Mouse (Mus musculus) neural tube, embryonic 15.5 days (tissue): ENCODE results near the gene Fstl3. TPM values are rescaled to one million over a fixed set of nuclear protein-coding genes. Genes with fewer than 3 reads are reported as not detected.

Source experiments
- ATAC-seq: fragments of 200-750 bp; cut with Nextera tagmentation; 2 replicates; pipeline ENCODE4 v1.8.0; 2017; ENCODE audit warnings: mild to moderate bottlenecking, moderate TSS enrichment, moderate library complexity; ENCODE audit not compliant: low FRiP score
- H3K27ac ChIP-seq: fragments of 300-500 bp; sonication (generic); replicated peaks from 2 replicates; pipeline ENCODE4 v1.5.1; 2015; ENCODE audit warnings: mild to moderate bottlenecking, inconsistent platforms
- H3K27me3 ChIP-seq: fragments of 300-500 bp; sonication (generic); replicated peaks from 2 replicates; pipeline ENCODE4 v1.6.1; 2015; ENCODE audit warnings: inconsistent platforms
- H3K36me3 ChIP-seq: fragments of 300-500 bp; sonication (generic); 2 replicates; pipeline ENCODE4 v1.6.1; 2015; ENCODE audit warnings: inconsistent platforms
- H3K4me1 ChIP-seq: fragments of 300-500 bp; sonication (generic); 2 replicates; pipeline ENCODE4 v1.6.1; 2015; ENCODE audit warnings: inconsistent platforms
- H3K4me2 ChIP-seq: fragments of 300-500 bp; sonication (generic); 2 replicates; pipeline ENCODE4 v1.6.1; 2015; ENCODE audit warnings: inconsistent platforms, mild to moderate bottlenecking, moderate library complexity
- H3K4me3 ChIP-seq: fragments of 300-500 bp; sonication (generic); replicated peaks from 2 replicates; pipeline ENCODE4 v1.5.1; 2015; ENCODE audit warnings: mild to moderate bottlenecking, inconsistent platforms
- H3K9ac ChIP-seq: fragments of 300-500 bp; sonication (generic); replicated peaks from 2 replicates; pipeline ENCODE4 v1.6.1; 2015; ENCODE audit warnings: mild to moderate bottlenecking, inconsistent platforms
- H3K9me3 ChIP-seq: fragments of 300-500 bp; sonication (generic); replicated peaks from 2 replicates; pipeline ENCODE4 v1.6.1; 2016; ENCODE audit warnings: inconsistent platforms
- WGBS: fragments of 180-500 bp; shearing (Covaris S2); methylation state at CpG from one replicate; pipeline ENCODE4 v1.1.7; 2015; ENCODE audit warnings: mixed read lengths; 5-methylcytosine and 5-hydroxymethylcytosine counted together
- polyA plus RNA-seq: library from polyadenylated mRNA; unstranded; fragments of >200 nt; fragmentation: Nextera tagmentation; extraction: Ambion mirVana; gene quantifications from 2 replicates; pipeline ENCODE4 v1.2.1, GENCODE M21; 2015

Gene Fstl3
- polyA plus RNA-seq, 1 experiment from 2014 or later, result 2.6 TPM

- no peaks in the 10 kb centered on the region for H3K27me3 ChIP-seq
- H3K4me1 ChIP-seq, result peaks cover 41% of the 10 kb centered on the region
- H3K36me3 ChIP-seq, result no peaks in the 10 kb centered on the region
- no peak overlapping the region for H3K4me3 ChIP-seq
- 89% methylated on average over 5 of the region's 5 CpGs for WGBS
- no peak for ATAC-seq
- no peaks in the 10 kb centered on the region for H3K9me3 ChIP-seq
- H3K9ac ChIP-seq, result peak overlapping the region; percentile 77; the same call in 1 of the 2 replicates
- H3K27ac ChIP-seq, result no peak overlapping the region; the same call in 1 of the 2 replicates
- H3K4me2 ChIP-seq, result peak overlapping the region; percentile 90
Observed at GRCm38 (mm10) chr10:79792339-79793040, 15.4 kb downstream of the Fstl3 start.

DNA sequence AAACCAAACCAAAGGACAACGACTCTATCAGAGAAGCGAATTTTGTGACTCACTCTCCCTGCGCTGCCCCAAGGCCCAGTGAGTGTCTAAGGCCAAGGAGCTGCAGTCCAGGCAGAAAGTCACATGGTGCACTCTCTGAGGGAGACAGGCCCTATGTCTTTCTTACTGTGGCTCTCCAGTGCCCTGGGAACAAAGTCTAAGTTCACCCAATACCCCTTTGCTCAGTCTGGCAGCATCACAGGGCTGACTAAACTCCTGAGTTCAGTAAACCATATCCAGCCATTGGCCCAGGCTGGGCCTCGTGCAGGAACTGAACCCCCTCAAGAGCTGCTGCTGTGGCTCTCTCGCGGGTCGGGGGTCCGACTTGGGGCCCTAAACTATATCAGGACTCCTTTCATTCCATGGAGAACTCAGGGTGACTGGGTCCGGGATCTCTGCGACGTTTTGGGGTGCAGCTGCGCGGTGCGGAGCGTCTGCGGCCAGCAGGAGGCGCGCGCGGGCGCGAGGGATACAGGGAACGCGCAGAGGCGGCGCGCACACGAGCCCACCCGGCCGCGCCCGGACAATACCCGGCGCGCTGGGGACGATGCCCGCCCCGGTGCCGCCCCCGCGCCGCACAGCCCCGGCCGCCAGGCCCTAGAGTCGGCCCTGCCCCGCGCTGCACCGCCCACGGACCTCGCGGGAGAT lies 16.1 kb downstream of the Fstl3 start, which contains the start of gene Palm:
TSS of gene Palm (plus strand) at position 522 of the 687 bp plus-strand sequence.
- Histone ChIP-seq H3K27me3 (no peaks in the 10 kb centered on the region), H3K4me1 (peaks cover 48% of the 10 kb centered on the region), H3K36me3 (no peaks in the 10 kb centered on the region), H3K4me3 (peak within 1 kb of the TSS; percentile 70), H3K27ac (peak within 1 kb of the TSS; percentile 85), H3K4me2 (peak within 1 kb of the TSS; percentile 90), H3K9me3 (no peaks in the 10 kb centered on the region), H3K9ac (peak within 1 kb of the TSS; percentile 77)
- WGBS, result 8% methylated on average over 33 of the region's 51 CpGs
- ATAC-seq, result peak; percentile 69

- 2% methylated on average over 37 of the region's 38 CpGs for WGBS
- Histone ChIP-seq H3K4me1 (peaks cover 49% of the 10 kb centered on the region), H3K27ac (peak overlapping the region; percentile 85), H3K27me3 (no peaks in the 10 kb centered on the region), H3K4me2 (peak overlapping the region; percentile 90), H3K9me3 (no peaks in the 10 kb centered on the region), H3K36me3 (no peaks in the 10 kb centered on the region), H3K4me3 (peak overlapping the region; percentile 70), H3K9ac (peak overlapping the region; percentile 77)
- ATAC-seq, result peak; percentile 55
Observed at GRCm38 (mm10) chr10:79793738-79794490, 16.8 kb downstream of the Fstl3 start.

GRCm38 (mm10) chr10:79794491-79794931 lies 17.4 kb downstream of the Fstl3 start:
- Histone ChIP-seq H3K27me3 (no peaks in the 10 kb centered on the region), H3K36me3 (no peaks in the 10 kb centered on the region), H3K4me1 (peaks cover 49% of the 10 kb centered on the region), H3K4me2 (peak overlapping the region; percentile 90), H3K9me3 (no peaks in the 10 kb centered on the region), H3K4me3 (peak overlapping the region; percentile 70), H3K27ac (peak overlapping the region; percentile 85), H3K9ac (peak overlapping the region; percentile 77)
- WGBS, result 5% methylated on average over 10 of the region's 10 CpGs
- ATAC-seq, result peak; percentile 33; the same call in 1 of the 2 replicates

DNA sequence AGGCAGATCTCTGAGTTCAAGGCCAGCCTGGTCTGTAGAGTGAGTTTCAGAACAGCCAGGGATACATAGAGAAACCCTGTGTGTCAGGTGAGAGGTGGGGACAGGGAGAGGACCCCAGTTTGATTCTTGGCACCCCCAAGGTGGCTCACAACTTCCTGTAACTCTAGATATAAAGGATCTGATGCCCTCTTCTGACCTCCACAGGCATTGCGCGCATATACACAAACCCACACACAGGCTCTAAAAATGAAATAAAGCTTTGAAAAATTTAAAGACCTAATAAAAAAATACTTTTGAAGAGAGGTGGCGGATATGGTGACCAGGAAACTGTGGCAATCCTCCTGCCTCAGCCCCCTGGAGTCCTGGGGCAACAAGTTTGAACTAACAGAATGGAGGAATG lies 18.8 kb downstream of the Fstl3 start:
- no peak for ATAC-seq
- no peak overlapping the region for H3K9ac ChIP-seq
- H3K27ac ChIP-seq, result no peak overlapping the region
- H3K4me3 ChIP-seq, result no peak overlapping the region
- H3K27me3 ChIP-seq, result no peaks in the 10 kb centered on the region
- 95% methylated on average over 3 of the region's 3 CpGs for WGBS
- no peaks in the 10 kb centered on the region for H3K9me3 ChIP-seq
- H3K4me2 ChIP-seq, result no peak overlapping the region
- no peaks in the 10 kb centered on the region for H3K36me3 ChIP-seq
- H3K4me1 ChIP-seq, result peaks cover 57% of the 10 kb centered on the region

- 0 out of 2 replicates have a peak overlapping the region, but pooled peaks have one; percentile 28 for H3K27ac ChIP-seq
- H3K4me1 ChIP-seq, result peaks cover 72% of the 10 kb centered on the region
- no peak for ATAC-seq
- 0 out of 2 replicates have a peak overlapping the region, but pooled peaks have one; percentile 6 for H3K9ac ChIP-seq
- 39% methylated on average over 15 of the region's 15 CpGs for WGBS
- 0 out of 2 replicates have a peak overlapping the region, but pooled peaks have one; percentile 9 for H3K4me3 ChIP-seq
- H3K36me3 ChIP-seq, result no peaks in the 10 kb centered on the region
- H3K9me3 ChIP-seq, result no peaks in the 10 kb centered on the region
- peak overlapping the region; percentile 35 for H3K4me2 ChIP-seq
- no peaks in the 10 kb centered on the region for H3K27me3 ChIP-seq
Observed at GRCm38 (mm10) chr10:79797326-79797725, 20.3 kb downstream of the Fstl3 start.

DNA sequence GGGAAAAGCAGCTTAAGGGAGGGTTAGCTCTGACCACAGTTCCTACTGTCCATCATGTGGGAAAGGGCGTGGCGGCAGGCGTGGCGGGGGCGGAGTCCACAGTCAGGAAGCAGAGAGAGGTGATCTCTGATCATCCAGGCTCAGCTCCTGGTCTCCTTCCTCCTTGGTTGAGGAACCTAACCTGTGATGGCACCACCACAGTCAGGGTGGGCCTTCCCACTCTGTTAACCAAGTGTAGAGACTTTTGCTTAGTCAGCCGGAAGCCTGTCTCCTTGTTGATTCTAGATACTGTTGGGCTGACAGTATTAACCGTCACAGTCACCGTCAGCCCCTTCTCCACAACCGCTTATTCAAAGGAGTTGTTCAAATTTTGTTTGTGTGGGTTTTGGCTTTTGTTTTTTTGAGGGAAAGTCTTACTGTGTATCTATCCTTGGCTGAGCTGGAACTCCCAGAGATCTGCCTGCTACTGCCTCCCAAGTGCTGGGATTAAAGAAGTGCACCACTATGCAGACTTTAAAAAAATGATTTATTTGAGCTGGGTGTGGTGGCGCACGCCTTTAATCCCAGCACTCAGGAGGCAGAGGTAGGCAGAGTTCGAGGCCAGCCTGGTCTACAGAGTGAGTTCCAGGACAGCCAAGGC lies 21.3 kb downstream of the Fstl3 start:
- no peak for ATAC-seq
- Histone ChIP-seq H3K4me1 (peaks cover 77% of the 10 kb centered on the region), H3K9ac (no peak overlapping the region), H3K9me3 (no peaks in the 10 kb centered on the region), H3K4me3 (no peak overlapping the region), H3K4me2 (no peak overlapping the region), H3K27me3 (no peaks in the 10 kb centered on the region), H3K36me3 (no peaks in the 10 kb centered on the region), H3K27ac (no peak overlapping the region)
- 93% methylated on average over 12 of the region's 12 CpGs for WGBS

- ATAC-seq, result no peak
- Histone ChIP-seq H3K9me3 (no peaks in the 10 kb centered on the region), H3K4me1 (peaks cover 80% of the 10 kb centered on the region), H3K36me3 (no peaks in the 10 kb centered on the region), H3K4me3 (no peak overlapping the region), H3K9ac (no peak overlapping the region), H3K27me3 (no peaks in the 10 kb centered on the region), H3K27ac (no peak overlapping the region), H3K4me2 (no peak overlapping the region)
- WGBS, result 77% methylated on average over 11 of the region's 11 CpGs
Observed at GRCm38 (mm10) chr10:79800508-79800907, 23.4 kb downstream of the Fstl3 start.

GRCm38 (mm10) chr10:79801837-79802236 lies 24.8 kb downstream of the Fstl3 start:
- no peak for ATAC-seq
- no peaks in the 10 kb centered on the region; the same call in 1 of the 2 replicates for H3K36me3 ChIP-seq
- H3K27ac ChIP-seq, result peak overlapping the region; percentile 79
- no peaks in the 10 kb centered on the region for H3K27me3 ChIP-seq
- H3K4me2 ChIP-seq, result peak overlapping the region; percentile 15; the same call in 1 of the 2 replicates
- no peak overlapping the region for H3K9ac ChIP-seq
- WGBS, result 28% methylated on average over 3 of the region's 3 CpGs
- H3K4me3 ChIP-seq, result no peak overlapping the region
- no peaks in the 10 kb centered on the region for H3K9me3 ChIP-seq
- peaks cover 76% of the 10 kb centered on the region for H3K4me1 ChIP-seq

DNA sequence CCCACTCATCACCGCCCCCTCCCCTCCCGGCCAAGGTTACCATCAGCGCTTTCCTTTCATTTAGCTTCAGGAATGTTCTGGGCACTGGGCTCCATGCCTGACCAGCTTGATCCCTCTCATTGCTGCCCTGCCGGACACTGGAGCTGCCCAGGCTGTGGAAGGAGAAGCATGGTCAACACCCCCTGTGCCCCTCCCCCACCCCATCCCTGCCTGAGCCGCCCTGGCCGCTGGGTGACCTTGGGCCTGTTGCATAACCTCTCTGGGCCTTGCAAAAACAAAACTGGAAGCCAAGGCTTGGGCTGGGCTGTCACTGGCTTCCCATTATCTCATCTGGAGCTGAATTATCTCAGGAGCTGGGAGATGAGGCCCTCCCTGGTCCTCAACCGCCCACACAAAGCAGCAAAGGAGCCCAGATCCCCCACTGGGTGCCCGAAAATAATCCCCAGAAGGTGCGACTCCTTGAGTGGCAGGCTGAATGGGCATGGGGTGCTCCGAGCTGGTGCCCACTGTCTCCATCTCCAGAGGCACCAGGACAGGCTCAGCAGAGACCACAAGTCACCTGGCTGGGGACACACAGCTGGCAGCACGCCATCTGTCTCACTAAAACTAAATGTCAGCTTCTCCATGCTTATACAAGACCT lies 25.4 kb downstream of the Fstl3 start:
- Histone ChIP-seq H3K4me1 (peaks cover 76% of the 10 kb centered on the region), H3K4me3 (no peak overlapping the region), H3K9me3 (no peaks in the 10 kb centered on the region), H3K27me3 (no peaks in the 10 kb centered on the region), H3K36me3 (peaks cover 4% of the 10 kb centered on the region), H3K27ac (peak overlapping the region; percentile 79), H3K9ac (no peak overlapping the region), H3K4me2 (peak overlapping the region; percentile 15; the same call in 1 of the 2 replicates)
- no peak for ATAC-seq
- whole genome bisulfite sequencing, result 42% methylated on average over 11 of the region's 11 CpGs
